Mouse (Mus musculus) myocyte (in vitro differentiated cells): ENCODE data around the gene Keg1.

Source experiments
- CEBPB ChIP-seq: IDR thresholded peaks from 2 replicates; pipeline ENCODE4 v1.6.1; 2011; ENCODE audit warnings: mild to moderate bottlenecking, moderate library complexity; ENCODE audit not compliant: poor library complexity, insufficient read depth, severe bottlenecking
- E2F4 ChIP-seq: IDR thresholded peaks from one replicate; pipeline ENCODE4 v1.6.1; 2011; ENCODE audit warnings: mild to moderate bottlenecking, control low read depth, moderate library complexity; ENCODE audit not compliant: insufficient read depth
- MAX ChIP-seq: IDR thresholded peaks from one replicate; pipeline ENCODE4 v1.6.1; 2011; ENCODE audit warnings: low read depth, mild to moderate bottlenecking, control low read depth
- MYOD1 ChIP-seq, 3 experiments: IDR thresholded peaks; one replicate each; pipeline ENCODE4 v1.6.1; 2011; ENCODE audit warnings: control low read depth in 2 of 3, low read depth in 2 of 3, mild to moderate bottlenecking in 2 of 3, moderate library complexity in 1 of 3; ENCODE audit not compliant: insufficient read length in 2 of 3, control insufficient read depth in 1 of 3
- MYOG ChIP-seq, 3 experiments: IDR thresholded peaks; one replicate each; pipeline ENCODE4 v1.6.1; 2011; ENCODE audit warnings: control low read depth in 2 of 3, low read depth in 2 of 3, mild to moderate bottlenecking in 2 of 3; ENCODE audit not compliant: insufficient read length in 2 of 3, control insufficient read depth in 1 of 3, insufficient read depth in 1 of 3
- POLR2A ChIP-seq: IDR thresholded peaks from one replicate; pipeline ENCODE4 v1.6.1; 2011; ENCODE audit warnings: low read depth, mild to moderate bottlenecking, control low read depth, moderate library complexity; ENCODE audit not compliant: insufficient read length
- POLR2AphosphoS2 ChIP-seq: IDR thresholded peaks from one replicate; pipeline ENCODE4 v1.6.1; 2011; ENCODE audit warnings: low read depth, control low read depth; ENCODE audit not compliant: insufficient read length
- SRF ChIP-seq: IDR thresholded peaks from one replicate; pipeline ENCODE4 v1.6.1; 2011; ENCODE audit warnings: low read depth; ENCODE audit not compliant: control insufficient read depth, insufficient read length
- TCF12 ChIP-seq: IDR thresholded peaks from one replicate; pipeline ENCODE4 v1.6.1; 2011; ENCODE audit warnings: mild to moderate bottlenecking, control low read depth; ENCODE audit not compliant: poor library complexity, insufficient read depth, severe bottlenecking
- TCF3 ChIP-seq: IDR thresholded peaks from one replicate; pipeline ENCODE4 v1.6.1; 2011; ENCODE audit warnings: low read depth, control low read depth; ENCODE audit not compliant: insufficient read length
- USF1 ChIP-seq: IDR thresholded peaks from one replicate; pipeline ENCODE4 v1.6.1; 2011; ENCODE audit warnings: low read depth, mild to moderate bottlenecking, control low read depth, moderate library complexity

DNA sequence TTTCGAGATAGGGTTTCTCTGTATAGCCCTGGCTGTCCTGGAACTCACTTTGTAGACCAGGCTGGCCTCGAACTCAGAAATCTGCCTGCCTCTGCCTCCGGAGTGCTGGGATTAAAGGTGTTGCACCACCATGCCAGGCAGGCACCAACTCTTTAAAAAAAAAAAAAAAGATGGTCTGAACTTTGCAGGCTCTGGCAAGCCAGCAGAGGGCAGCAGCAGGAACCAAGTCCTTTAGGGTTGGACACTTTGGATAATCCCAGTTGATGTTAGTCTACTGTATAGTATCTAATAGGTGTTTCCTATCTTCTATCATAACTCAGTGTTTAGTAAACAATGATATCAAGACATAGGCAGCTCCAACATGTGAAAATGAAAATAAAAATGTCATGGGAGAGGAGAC, 26.7 kb downstream of the Keg1 start:
- TF ChIP-seq POLR2AphosphoS2 (no peak), POLR2A (no peak), USF1 (no peak), CEBPB (no peak), SRF (no peak), E2F4 (no peak), MYOD1 (IDR thresholded peaks at IDR 0.05; ENCODE audit: control insufficient read depth in 1 of 3, insufficient read length in 2 of 3, low read depth in 2 of 3) (no peak), TCF12 (no peak), MYOG (IDR thresholded peaks at IDR 0.05; ENCODE audit: control insufficient read depth in 1 of 3, insufficient read depth in 1 of 3, insufficient read length in 2 of 3, low read depth in 2 of 3) (no peak), MAX (no peak), TCF3 (no peak)
